Mouse (Mus musculus): ENCODE measurements at regions not wholly inside any gene's neighbourhood (a gene's known extent, or its start where the extent isn't known, plus 50 kb on each side); places are given as distances from the start of the nearest gene placed in this dataset.

DNA sequence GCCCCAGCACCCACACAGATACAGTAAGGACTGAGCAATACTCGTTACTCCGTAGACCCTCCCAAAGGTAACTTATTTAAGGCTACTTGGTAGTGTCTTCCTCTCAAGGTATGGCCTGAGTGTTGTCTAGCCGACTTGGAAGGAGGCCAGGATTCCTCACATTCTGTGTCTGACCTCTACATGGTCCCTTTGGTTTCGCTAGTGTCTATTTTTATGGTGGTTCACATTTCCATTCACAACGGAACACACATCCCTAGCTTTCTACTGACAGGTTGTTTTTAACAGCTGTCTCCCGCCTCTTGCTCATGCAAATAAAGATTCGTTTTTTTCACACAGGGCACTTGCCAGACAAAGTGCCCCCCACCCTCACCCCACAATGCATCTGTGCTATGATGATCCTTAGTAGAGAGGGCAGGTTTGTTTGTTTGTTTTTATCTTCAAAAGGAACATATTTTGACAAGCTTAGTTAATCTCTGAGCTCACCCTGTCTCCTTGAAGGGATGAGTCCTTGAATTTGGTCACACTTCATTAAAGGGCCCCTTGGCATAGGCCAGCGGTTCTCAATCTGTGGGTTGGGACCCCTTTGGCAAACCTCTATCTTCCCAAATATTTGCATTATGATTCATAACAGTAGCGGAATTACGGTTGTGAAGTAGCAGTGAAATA, 52.7 kb downstream of the Phlda1 start:
- no peak for DNase-seq (ENCODE audit: low read depth, low spot score)

DNA sequence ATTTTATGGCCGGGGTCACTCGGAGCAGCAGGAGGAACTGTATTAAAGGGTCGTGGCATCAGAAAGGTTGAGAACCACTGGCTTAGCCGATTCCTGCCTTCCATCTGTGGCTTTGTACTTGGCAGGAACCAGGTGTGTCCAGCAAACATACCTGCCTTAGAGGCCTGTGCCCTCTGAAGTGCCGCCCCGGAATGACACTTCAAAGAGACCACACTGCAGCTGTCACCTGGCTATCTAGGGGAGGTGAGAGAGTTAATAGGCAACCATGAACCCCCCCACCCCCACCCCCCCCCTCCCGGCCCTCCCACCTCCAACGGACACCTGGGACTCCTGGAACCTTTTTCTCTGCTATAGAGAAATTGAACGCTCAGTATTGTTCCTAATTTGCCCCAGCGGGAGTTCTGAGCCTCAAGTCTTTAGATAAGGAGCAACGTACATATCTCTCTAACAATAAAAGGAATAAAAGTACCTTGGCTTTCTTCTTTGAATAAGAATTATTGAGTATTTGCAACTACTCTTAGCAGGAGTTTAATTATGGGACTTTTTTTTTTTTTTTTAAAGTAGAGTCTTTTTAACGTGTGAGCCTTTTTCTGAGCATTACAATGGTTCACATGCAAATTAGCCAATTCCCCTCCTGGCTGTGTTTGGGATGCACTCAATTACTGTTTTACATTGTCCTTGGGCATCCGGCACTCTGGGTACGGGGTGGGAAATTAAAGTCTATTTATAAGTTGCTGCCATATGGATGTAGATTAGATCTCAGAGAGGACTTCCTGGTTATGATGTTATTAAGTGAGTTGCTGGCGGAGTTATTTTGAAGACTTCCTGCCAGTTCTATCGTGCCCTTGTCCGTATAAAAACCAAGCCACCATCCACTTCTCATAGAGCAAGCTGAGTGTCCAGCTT, 53.5 kb downstream of the Phlda1 start:
- no peak for DNase-seq (ENCODE audit: low read depth, low spot score)

DNA sequence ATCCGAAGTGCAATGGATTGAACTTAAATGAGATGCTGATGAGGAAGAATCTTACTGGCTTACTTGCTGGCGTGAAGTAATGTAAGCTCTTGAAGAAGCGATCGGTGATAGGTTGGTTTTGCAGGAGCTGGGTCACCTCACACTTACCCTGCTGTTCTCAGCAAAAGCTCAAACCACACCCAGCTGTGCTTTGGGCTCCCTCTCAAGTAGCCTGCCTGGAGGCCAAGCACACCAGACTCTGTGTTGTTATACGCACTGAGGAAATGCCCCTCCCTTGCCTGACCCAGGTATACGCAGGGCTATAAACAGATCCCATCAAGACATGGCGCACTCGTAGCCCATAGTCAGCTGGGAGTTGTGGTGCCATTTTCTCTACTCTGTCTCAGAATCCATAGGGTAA, 56.5 kb downstream of the Phlda1 start:
- peak; percentile 33 for DNase-seq (ENCODE audit: low read depth, low spot score)

DNA sequence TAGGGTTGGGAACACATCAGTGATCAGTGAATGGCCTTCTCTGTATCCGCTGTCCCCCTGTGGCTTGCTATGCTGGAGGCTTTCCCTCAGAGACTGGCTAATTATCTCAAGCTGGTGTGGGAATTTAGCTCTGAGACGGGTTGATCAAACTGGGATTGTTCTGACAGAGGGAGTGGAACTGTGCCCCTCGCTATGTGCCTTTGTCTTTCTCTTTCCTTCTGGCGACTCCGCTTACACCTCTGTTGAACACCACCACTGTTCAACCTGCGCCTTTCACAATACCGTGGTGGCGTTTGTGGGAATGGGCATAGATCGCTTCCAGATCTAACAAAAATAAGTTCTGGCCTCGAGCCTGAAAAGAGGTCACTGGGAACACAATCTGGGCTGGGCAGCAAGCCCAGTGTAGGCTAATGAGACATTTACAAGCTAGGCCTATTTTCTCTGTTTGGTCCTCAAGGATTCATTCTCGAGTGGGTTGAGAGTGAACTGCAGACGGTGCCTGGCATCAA, 60.8 kb downstream of the Phlda1 start:
- DNase-seq (ENCODE audit: low read depth, low spot score), result no peak

DNA sequence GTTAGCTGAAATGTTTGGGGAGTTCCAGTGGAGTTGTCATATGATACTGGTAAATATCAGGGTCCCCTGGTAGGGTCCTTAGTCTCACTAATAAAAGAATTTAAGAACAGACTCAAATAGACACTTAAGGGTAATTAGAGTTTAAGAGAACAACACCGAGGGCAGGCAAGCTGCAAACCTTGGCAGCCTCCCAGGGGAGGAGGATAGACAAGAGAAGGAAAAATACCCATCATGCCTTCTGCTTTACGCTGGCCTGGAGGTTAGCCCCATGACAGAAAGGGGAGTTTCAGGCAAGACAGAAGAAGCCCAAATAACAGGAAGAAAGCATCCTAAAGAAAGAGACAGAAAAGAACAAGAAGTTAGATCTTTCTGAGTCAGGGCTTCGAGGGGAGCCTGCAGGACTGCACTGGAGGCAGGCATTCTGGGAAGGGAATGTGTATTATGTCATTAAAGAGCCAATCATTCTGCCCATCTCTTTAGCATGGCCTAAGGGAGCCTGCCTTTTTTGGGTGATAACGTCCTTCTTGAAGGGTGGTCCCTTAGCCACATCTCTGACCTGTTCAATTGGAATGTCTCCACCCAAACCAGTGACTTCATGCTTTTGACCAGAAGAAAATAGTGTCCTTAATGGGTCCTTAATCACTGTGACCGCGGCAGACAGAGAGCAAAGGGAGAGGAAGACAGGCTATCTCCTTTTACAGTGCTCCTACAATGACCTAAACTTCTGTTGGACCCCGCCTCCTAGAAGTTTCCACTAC, 64.6 kb downstream of the Phlda1 start:
- DNase-seq (ENCODE audit: low read depth, low spot score), result no peak

DNA sequence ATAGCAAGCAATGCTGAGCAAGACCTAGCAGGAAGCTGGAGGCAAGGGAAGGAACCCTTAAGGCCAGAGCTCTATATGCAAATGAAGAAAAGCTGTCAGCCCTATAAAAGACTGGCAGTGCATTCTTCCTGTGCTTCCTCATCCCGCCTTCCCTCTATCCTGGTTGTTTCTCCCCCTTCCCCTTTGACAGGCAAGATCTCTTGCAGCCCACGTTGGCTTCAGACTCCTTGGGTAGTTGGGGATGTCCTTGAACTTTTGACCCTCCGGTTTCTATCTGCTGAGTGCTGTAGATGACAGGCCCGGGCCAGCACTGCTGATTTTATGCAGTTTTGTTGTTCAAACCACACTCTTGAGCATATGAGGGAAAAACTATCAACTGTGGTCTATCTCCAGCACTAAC, 68.1 kb downstream of the Phlda1 start:
- no peak for DNase-seq (ENCODE audit: low read depth, low spot score)

DNA sequence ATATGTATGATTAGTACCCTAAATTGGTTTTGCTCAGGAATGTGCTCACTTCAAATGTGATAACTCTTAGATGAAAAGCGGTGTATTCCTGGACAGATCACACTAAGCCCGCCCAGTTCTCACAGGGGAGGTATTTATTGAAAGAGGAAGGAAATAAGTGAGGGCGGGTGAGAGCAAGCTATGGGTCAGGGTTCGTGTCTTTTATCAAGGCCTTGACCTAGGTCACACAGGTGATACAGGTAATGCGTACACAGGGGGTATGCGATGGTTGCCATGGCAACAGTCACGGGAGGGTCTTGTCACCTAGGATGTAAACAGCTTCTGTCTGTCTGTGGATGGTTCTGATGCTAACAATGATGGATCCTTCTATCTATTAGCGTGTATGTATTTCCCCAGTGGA, 68.7 kb downstream of the Phlda1 start:
- no peak for DNase-seq (ENCODE audit: low read depth, low spot score)

DNA sequence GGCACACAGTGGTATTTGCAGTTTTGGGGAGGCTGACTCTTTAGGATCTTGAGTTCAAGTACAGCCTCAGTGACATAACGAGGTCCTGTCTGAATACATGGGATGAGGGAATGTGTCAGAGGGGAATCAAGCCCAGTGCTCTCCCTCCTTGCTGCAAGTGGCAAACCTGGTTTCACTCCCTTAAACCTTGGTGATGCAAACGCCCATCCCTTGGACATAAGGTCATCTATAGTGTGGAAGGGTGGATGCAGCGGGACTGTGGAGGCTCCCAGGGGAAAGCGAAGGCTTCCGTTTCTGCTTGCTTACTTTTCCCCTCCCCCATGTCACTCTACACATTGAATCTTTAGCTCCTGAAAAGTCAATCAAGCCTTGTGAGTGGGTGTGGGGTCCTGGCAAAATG, 69.2 kb downstream of the Phlda1 start:
- no peak for DNase-seq (ENCODE audit: low read depth, low spot score)

DNA sequence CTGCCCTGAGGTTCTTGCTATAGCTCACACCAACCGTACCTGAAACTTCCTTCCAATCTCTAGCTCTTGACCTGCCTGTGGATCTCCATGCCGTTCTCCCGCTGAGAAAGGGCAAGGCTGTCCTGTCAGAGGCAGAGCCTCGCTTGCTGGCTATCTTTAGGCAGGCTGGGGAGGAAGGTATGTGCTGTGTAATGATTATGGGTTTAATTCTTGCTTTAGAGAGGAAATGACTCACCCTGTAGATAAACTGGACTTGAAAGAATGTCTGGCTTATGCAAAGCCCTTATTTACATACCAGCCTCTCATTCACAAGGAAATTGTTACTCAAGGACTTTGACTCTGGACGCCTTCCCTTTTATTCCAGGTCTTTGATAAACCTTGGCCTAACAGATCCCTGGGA, 69.8 kb downstream of the Phlda1 start:
- DNase-seq (ENCODE audit: low read depth, low spot score), result no peak

DNA sequence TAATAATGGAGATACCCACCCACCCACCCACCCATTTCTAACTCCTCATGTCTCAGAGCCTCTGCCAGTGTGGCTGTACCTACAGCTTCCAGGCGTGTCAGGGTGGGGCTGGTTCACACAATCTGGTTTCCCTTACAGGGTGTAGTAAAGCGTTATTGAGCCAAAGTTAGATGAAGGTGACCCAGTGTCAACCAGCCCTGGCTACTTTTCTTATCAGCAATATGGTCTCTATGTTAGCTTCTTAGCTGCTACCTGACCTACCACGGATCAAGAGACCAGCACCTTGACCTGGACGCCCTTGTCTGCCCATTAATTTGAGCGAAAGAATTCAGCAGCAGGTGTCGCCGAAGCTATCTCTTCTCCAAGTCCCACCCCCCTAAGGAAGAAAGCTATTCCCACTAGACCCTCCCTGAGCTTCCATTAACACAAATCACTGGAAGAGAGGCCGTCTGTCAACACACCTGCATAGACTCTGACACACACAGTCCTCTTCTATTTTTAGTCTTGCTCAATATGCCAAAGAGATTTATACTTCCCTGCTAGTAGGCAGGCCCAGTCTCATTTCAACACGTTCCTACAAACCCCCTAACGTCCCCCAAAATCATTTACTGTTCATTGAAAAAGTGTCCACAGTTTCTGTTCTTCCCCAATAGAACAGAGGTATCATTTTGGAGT, 70.4 kb downstream of the Phlda1 start:
- no peak for DNase-seq (ENCODE audit: low read depth, low spot score)

DNA sequence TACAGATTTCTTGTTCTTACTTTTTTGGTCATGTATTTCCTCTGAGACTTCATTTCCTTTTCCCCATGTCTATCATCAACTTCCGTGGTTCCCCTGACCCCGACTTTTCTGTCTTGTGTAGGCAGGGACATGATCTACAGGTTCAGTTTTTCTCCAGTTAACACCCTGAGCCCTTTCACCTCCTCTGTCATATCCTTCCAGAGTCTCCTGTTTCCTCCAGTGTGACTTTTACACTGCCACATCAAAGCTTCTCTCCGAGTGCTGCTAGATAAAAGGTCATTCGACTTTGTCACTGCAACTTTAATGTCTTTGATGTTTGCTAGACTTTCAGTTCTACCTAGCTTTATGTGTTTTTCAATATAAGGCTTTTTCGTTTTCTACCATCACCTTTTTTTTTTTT, 72.5 kb downstream of the Phlda1 start:
- no peak for DNase-seq (ENCODE audit: low read depth, low spot score)

DNA sequence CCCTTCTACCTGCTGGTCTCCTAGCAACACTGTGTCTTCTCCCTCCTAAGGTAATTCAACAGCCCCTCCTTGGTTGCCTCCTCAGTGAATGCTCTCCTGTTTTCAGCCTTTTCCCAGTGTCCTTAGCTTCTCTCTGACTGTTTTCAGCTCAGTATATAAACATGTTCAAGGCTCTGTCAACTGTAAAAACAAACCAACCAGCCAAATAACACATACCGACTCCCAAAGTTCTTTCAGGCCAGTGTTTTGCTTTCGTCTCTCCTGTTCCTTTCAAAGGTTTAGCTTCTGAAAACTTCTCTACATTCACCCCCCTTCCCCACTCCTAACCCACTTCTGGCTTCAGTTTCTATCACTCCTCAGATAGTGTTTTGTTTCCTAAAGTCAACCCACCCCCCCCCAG, 73.4 kb downstream of the Phlda1 start:
- DNase-seq (ENCODE audit: low read depth, low spot score), result no peak

DNA sequence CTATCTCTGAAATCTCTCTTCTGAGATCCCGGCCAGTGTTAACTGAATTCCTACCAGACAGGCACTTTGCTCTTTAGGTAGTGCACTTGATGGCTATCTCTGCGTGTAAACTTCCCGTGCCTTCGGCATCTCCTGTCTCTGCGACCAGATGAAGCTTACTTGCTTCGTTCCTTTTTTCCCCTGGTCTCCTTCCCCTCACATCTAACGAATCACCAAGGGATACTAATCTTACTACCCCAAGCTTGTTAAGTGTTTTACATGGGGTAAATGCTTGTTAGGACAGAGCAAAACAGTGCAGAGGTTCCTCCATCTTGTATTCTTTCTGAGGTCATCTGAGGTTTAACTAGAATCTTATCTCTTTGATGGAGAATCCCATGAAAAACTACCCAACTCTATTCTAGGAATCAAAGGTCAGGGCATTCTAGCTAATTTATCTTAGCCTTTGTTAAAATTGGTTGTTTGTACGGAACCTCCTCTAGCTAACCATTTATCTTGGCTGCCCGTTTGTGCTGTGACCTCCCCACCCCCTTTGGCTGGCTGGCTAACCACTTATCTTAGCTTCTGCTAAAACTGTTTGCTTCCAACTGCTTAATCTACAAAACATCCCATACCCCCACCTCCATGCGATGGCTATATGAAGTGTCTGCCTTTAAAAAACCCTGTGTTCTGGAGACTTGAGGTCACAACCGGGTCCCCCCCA, 74.5 kb downstream of the Phlda1 start:
- DNase-seq (ENCODE audit: low read depth, low spot score), result no peak

DNA sequence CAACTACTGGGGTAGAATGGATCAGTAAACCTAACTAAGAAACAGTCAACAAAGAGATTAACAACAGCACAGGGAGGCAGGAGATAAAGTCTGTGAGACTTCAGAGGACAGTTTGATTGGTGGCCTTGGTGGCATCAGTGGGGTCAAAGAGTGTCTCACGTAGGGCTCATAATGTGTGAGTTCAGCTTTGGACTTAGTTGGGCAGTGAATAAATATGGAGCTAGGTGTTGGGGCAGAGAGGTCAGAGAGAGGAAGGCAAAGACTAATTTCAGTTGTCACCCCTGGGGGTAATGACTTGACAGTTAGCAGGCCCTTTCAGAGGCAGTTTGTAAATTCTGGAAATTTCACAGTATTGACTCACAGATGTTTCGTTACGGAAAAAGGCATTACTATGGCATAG, 75.8 kb downstream of the Phlda1 start:
- DNase-seq (ENCODE audit: low read depth, low spot score), result no peak

DNA sequence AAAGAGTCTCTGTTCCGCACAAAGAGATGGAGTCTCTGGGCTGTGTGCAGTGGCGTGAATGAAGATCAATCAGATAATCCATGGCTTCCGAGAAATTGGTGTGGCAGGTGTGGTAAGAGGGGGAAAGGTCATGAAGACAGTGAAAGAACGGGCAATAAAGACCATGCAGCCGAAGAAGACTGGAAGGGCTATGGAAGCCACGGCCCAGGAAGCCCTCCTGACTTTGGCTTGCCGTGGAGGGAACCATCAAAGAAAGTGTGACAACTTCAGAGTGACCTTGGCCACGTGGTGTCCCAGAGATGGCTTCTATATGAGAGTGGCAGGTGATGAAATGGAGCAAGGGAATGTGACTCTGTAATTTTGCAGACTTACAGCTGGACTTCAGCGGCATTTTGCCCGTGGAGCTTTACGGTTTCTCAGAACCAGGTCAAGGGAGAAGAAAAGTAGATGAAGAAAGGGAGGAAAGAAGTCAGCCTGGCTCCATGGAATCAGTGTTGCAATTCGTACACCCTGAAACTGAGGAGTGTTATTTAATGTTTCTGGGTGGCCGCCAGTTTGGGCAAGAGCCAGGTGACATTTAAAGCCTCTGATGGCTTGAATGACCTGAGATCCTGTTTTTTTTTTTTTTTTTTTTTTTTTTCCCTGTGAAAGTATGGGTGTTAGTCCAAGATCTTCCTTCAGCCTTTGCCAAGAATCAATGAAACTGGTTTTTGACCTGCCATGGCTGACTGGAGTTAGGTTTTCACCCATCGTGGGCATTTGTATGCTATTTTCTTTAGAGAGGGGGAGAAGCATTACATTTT, 76.4 kb downstream of the Phlda1 start:
- no peak for DNase-seq (ENCODE audit: low read depth, low spot score)

DNA sequence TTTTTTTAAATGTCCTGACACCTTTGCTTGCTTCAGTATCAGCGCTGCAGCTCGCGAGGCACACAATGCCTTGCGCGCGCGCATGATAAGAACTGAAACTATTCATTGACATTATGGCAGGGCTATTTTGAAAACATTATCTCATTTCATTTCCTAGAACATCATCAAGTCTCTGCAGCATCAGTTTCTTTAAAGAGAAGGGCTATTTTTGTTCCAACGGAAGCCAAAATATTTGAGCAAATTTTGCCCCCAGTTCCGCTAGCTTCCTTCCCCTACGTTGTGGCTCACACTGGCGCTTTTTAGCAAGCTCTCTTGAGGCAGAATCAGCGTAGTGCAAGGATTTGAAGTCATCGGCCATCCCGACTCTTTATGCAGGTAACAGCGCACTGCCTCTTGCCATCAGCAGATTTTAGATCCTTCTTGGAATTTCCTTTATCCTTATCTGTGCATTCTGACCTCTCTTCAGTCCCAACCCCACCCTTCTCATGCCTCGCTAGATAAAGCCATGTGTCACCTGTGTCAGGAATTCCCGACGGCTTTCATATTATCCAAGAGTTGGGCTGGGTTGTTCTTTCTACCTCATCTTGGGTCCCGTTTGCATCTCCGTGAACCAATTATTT, 77.1 kb downstream of the Phlda1 start:
- no peak for DNase-seq (ENCODE audit: low read depth, low spot score)

DNA sequence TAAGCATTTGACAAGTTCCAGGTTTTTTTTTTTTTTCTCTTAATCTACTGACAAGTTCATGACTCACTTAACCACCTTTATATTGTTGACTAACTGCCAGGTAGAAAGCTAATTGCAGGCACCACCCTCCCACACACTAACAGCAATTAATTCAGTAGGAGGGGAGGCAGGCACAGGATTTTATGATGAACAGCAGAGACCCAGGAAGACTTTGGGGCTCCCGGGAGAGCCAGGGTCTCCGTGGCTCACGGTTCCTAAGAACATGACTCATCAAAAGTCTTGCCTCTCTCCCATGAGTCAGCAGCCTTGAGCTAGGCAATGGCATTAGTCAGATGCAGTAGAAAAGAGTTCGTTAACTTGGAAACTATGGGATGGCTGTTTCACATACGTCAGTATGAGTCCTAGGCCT, 77.7 kb downstream of the Phlda1 start:
- no peak for DNase-seq (ENCODE audit: low read depth, low spot score)

DNA sequence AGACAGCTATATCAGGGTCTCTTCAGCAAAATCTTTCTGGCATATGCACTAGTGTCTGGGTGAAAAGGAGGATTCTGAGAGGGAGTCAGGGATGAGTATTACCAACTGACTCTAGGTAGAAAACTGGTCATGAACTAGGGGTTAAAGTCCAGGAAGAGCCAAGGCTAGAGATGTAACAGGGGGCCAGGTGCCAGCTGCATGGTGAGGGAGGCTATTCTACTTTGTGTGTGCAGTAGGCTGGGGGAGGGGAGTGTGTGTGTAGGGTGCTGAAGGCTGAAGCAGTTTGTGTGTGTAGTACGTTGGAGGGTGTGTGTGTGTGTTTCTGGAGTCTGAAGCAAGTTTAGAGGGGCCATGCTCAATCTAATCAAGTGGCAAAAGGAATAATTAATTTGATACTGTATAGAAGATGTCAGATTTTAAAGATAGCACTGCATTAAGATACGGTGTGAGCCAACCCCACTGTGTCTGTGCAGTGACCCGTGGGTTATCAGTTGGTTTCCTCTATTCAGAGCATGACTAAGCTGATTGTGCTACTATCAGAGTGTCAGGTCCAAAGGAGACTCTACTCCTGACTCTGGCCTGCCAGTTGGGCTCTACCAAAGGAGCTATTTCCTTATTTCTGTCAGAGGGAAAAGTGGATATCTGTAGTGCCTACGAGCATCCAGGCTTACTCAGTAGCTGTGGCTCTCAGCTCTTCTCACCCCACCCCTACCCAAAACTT, 82.0 kb downstream of the Phlda1 start:
- DNase-seq (ENCODE audit: low read depth, low spot score), result no peak

DNA sequence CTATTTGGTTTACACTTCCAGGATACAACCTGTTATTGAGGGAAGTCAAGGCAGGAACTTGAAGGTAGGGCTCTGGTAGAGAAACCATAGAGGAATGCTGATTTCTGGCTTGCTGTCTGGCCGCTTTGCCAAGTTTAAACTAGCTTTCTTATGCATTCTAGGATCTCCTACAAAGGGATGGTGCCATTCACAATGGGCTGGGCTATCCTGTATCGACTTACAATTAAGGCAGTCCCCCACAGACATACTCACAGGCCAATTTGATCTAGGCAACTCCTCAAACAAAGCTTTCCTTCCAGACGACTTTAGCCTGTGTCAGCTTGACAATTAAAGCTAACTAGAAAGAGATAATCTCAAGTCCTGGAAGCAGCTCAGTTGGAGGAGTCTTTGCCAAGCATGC, 83.1 kb downstream of the Phlda1 start:
- no peak for DNase-seq (ENCODE audit: low read depth, low spot score)

All from WW6 (cell line).